Mouse (Mus musculus) macrophage (primary cell): ENCODE data around the gene Ppp2ca. TPM values are rescaled to one million over a fixed set of nuclear protein-coding genes. Genes with fewer than 3 reads are reported as not detected.
"Not testable (repeated sequence)": the region's sequence is repeated elsewhere in the genome, so short reads cannot be mapped to it uniquely, and the experiment has no call there.

Source experiments
- H3K27ac ChIP-seq: fragments of 350-480 bp; formaldehyde crosslinking; 2 replicates; pipeline ENCODE4 v1.9.0; 2021
- H3K36me3 ChIP-seq: fragments of 350-480 bp; formaldehyde crosslinking; 2 replicates; pipeline ENCODE4 v1.9.0; 2021; ENCODE audit errors: inconsistent target
- H3K4me3 ChIP-seq: fragments of 350-480 bp; formaldehyde crosslinking; 2 replicates; pipeline ENCODE4 v1.9.0; 2021; ENCODE audit errors: inconsistent target
- H3K79me2 ChIP-seq: fragments of 350-480 bp; formaldehyde crosslinking; 2 replicates; pipeline ENCODE4 v1.9.0; 2021; ENCODE audit errors: inconsistent target
- WGBS: methylation state at CpG from one replicate; pipeline ENCODE4 v1.1.7; 2026; ENCODE audit warnings: inconsistent platforms; ENCODE audit not compliant: missing documents; 5-methylcytosine and 5-hydroxymethylcytosine counted together
- polyA plus RNA-seq: library from polyadenylated mRNA; stranded (reverse); fragments of 250-400 nt; gene quantifications from 3 replicates; pipeline ENCODE4 v1.2.4, GENCODE M21; 2018; ENCODE audit warnings: inconsistent platforms

The Ppp2ca gene
- polyA plus RNA-seq, 1 experiment from 2014 or later, result 57.0 TPM

DNA sequence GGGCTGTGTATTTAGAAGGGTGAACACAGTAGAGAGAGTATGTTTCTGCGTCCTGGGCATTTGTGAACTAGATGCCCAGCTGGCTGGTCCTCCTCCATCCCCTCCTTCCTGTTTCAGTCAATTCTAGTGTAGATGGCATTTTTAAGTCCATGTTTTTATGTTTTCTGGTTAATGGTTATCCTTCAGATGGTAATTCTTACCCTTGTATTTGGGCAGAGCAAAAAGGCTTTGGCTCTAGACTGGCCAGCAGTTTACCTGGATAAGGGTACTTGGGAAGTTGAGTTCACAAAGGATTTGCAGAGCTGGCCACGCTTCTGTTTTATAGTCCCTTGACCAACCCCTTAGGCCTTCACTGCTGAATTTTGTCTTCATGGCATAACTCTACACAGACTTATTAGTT lies 7.6 kb downstream of the Ppp2ca start:
- H3K79me2 ChIP-seq, result peaks cover 100% of the 10 kb centered on the region
- no peak overlapping the region for H3K27ac ChIP-seq
- WGBS, result 87% methylated on average over 2 of the region's 2 CpGs
- no peak overlapping the region for H3K4me3 ChIP-seq
- no peaks in the 10 kb centered on the region for H3K36me3 ChIP-seq

DNA sequence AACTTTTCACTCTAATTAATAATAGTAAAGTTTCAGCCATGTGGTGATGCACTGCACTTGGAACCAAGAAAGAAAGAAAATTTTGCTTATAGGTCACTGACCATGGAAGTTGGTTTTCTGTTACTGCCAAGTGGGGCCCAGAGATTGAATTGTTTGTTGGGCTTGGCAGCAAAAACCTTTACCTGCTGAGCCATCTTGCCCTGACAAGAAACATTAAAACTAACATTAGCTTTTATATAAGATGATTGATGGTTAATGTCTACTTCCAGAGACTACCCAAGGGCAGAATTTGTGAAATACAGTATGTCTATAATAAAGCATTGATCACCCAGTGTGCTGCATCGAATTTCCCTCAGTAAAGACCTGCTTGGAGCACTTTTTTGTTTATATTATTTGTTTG lies 8.0 kb downstream of the Ppp2ca start:
- Histone ChIP-seq H3K36me3 (no peaks in the 10 kb centered on the region), H3K4me3 (no peak overlapping the region), H3K79me2 (peaks cover 100% of the 10 kb centered on the region), H3K27ac (no peak overlapping the region)
- 100% methylated on average over 1 of the region's 1 CpGs for WGBS

DNA sequence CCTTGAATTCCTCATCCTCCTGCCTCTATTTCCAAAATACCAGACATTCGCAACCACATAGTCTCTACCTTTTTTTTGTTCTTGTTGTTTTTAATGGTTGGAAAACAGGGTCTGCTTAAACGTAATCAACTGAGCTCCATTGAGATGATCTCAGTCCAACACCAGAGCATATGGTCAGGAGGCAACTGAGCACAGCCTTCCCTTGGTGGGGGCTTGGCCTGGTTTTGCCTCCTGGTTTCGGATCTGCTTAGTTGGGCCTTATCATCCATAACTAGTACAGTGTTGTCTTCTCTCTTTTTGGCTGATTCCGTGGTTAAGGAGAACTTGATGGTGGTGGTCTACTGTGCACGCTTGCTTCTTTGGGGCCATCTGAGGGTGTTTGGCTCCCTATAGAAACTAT lies 10.3 kb downstream of the Ppp2ca start:
- no peak overlapping the region for H3K4me3 ChIP-seq
- WGBS, result 95% methylated on average over 5 of the region's 5 CpGs
- peaks cover 100% of the 10 kb centered on the region for H3K79me2 ChIP-seq
- H3K27ac ChIP-seq, result no peak overlapping the region
- H3K36me3 ChIP-seq, result peaks cover 3% of the 10 kb centered on the region

DNA sequence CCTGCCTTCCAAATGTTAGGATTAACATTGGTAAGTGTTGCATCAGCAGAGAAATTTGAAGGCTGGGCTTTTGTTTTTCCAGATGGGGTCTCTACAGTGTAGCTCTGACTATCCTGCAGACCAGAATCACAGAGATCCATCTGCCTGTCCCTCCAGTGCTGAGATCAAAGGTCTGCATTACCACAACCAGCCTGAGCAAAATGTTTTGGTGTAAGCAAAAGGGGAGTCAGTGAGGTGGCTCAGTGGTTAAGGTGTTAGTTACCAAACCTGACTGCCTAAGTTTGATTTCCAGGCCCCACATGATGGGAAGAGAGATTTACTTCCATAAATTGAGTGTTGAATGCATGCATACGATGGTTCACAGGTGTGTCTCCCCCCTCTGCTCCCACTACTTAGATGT lies 10.9 kb downstream of the Ppp2ca start:
- peaks cover 9% of the 10 kb centered on the region for H3K36me3 ChIP-seq
- no peak overlapping the region for H3K4me3 ChIP-seq
- WGBS, result 78% methylated on average over 1 of the region's 1 CpGs
- H3K27ac ChIP-seq, result no peak overlapping the region
- peaks cover 100% of the 10 kb centered on the region for H3K79me2 ChIP-seq

DNA sequence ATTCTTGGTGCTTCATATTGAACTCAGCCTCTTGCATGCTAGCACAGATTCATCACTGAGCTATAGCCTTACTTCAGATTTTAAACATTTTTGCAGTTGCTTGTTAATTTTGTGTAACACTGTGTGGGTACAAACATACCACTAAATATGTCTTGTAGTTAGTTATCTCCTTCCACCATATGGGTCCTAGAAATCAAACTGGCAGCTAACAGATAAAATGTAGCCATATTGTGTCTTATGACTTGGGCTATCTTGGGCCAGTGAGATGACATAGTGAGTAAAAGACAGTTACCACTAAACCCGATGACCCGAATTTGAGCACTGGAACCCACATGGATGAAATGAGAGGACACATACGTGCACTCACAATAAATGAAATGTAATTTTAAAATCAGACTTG lies 17.0 kb downstream of the Ppp2ca start:
- 95% methylated on average over 3 of the region's 3 CpGs for WGBS
- Histone ChIP-seq H3K4me3 (no peak overlapping the region), H3K79me2 (peaks cover 95% of the 10 kb centered on the region), H3K36me3 (peaks cover 57% of the 10 kb centered on the region), H3K27ac (no peak overlapping the region)

DNA sequence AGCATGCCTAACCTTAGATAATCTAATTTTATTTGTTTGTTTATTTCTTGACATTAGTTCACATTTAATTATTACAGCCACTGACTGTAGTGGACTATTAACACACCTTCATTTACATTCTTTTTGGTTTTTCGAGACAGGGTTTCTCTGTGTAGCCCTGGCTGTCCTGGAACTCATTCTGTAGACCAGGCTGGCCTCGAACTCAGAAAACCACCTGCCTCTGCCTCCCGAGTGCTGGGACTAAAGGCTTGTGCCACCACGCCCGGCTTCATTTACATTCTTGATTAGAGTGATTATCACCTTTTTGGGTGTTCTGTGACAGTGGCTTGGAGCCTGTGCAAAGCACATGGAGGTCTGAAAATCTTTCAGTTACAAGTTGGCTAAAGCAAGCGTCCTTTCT lies 17.6 kb downstream of the Ppp2ca start:
- H3K4me3 ChIP-seq, H3K27ac ChIP-seq: not testable (repeated sequence)
- Histone ChIP-seq H3K36me3 (peaks cover 63% of the 10 kb centered on the region), H3K79me2 (peaks cover 89% of the 10 kb centered on the region)
- WGBS, result 93% methylated on average over 5 of the region's 6 CpGs

DNA sequence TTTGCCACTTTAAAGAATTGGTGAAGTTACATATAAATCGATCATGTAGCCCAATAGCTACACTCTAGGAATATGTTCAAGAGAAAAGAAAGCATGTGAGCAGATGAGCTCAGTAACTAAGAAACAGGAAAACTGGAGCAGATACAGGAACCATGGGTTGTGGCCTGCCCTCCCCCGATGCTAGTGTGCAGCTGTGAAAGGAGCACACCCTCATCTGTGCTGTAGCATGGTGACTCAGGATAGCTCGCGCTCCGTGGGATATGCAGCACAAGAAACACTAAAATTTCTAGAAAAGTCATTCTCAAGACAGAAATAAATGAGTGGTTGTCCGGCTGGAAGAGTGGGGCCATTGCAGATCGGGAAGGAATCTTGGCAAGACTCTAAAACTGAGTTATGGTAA lies 18.7 kb downstream of the Ppp2ca start:
- 80% methylated on average over 6 of the region's 7 CpGs for WGBS
- Histone ChIP-seq H3K4me3 (no peak overlapping the region), H3K79me2 (peaks cover 78% of the 10 kb centered on the region), H3K27ac (no peak overlapping the region), H3K36me3 (peaks cover 73% of the 10 kb centered on the region)

DNA sequence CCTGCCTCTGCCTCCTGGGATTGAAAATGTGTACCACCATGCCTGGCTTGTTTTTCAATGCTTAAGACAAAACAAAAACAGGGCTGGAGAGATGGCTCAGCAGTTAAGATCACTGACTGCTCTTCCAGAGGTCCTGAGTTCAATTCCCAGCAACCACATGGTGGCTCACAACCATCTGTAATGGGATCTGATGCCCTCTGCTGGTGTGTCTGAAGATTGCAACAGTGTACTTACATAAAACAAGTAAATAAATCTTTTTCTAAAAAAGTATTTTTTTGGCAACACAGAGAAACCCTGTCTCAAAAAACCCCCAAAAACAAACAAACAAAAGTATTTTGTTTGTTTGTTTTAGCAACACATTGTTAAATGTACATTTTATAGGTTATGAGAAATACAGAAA lies 21.9 kb downstream of the Ppp2ca start:
- H3K36me3 ChIP-seq, result peaks cover 78% of the 10 kb centered on the region
- H3K4me3 ChIP-seq, H3K27ac ChIP-seq: not testable (repeated sequence)
- H3K79me2 ChIP-seq, result peaks cover 46% of the 10 kb centered on the region

DNA sequence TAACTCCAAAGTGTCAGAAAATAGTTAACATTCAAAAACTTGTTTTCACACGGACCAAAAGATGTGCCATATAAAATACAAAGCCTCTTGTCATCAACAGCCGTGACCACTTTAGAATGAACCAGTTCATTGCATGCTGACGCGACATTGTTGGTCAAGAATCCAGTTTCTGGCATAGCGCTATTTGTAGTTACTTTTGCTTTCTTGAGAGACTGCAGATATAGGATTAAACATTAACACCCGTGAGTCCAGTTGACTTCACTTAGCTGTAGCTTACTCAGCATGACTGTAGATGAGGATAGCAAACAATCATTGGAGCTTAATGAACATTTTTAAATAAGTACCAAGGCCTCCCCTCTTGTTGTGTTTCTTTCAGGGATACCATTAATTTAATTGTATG lies 23.6 kb downstream of the Ppp2ca start:
- Histone ChIP-seq H3K36me3 (peaks cover 72% of the 10 kb centered on the region), H3K79me2 (peaks cover 30% of the 10 kb centered on the region), H3K4me3 (no peak overlapping the region), H3K27ac (no peak overlapping the region)
- 96% methylated on average over 6 of the region's 6 CpGs for WGBS

DNA sequence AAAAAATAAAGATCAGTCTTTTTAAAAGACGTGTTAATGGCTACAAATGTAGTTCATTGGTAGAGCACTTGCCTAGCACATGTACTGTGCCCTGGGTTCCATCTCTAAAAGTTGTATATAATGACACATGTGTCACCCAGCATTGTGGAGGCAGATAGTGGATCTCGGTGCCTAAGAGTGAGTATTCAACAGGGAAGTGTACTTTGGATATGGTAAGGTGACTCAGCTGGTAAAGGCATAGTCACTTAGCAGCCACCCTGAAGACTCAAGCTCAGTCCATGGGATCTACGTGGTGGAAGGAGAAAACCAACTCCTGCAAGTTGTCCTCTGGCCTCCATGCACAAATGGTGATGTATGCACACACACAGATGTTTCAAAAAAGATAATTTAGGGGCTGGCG lies 26.0 kb downstream of the Ppp2ca start:
- Histone ChIP-seq H3K36me3 (peaks cover 49% of the 10 kb centered on the region), H3K79me2 (peaks cover 6% of the 10 kb centered on the region; the same call in 1 of the 2 replicates)

DNA sequence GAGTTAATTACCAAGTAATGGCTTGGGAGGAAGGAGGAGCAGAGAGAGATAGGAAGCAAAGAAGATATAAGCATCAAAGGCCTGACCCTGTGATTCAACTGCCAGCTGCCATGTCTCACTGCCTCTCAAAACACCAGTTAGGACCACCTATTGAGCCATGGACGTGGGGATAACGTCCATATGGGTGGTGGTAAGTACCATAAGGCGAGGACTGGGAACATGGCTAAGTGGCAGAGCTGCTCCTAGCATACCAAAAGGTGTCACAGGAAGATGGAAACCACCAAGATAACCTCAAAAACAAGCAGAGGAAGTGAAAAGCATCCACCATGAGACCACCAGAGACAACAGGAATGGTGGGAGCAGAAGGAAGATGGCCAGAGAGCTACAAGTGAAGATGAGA lies 28.7 kb downstream of the Ppp2ca start:
- Histone ChIP-seq H3K36me3 (peaks cover 24% of the 10 kb centered on the region; the same call in 1 of the 2 replicates), H3K79me2 (no peaks in the 10 kb centered on the region), H3K27ac (no peak overlapping the region), H3K4me3 (no peak overlapping the region)
- 90% methylated on average over 3 of the region's 3 CpGs for WGBS

More for the DNA sequence above, 26.0 kb downstream of the Ppp2ca start:
- Histone ChIP-seq H3K27ac (no peak overlapping the region), H3K4me3 (no peak overlapping the region)
- 93% methylated on average over 4 of the region's 4 CpGs for WGBS

DNA sequence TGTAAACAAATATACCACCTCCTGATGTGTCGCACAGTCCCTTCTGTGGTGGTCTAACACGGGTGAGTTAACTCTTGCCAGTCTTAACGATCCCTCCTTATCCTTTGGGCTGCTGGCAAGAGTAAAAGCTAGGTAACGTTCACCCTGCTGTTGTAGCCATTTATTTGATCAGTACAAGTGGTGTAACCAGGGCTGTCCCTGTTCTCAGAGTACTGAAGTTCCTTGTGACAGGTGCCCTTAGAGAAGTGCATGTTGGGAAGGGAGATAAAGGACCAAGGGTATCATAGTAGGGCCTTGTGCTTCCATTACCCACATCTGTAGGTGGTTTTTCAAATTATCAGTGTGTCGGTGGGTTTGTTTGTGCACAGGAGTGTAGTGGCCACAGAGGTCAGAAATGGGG lies 29.3 kb downstream of the Ppp2ca start:
- H3K79me2 ChIP-seq, result no peaks in the 10 kb centered on the region
- H3K36me3 ChIP-seq, result peaks cover 18% of the 10 kb centered on the region; the same call in 1 of the 2 replicates
- no peak overlapping the region for H3K4me3 ChIP-seq
- WGBS, result 81% methylated on average over 5 of the region's 5 CpGs
- H3K27ac ChIP-seq, result no peak overlapping the region

DNA sequence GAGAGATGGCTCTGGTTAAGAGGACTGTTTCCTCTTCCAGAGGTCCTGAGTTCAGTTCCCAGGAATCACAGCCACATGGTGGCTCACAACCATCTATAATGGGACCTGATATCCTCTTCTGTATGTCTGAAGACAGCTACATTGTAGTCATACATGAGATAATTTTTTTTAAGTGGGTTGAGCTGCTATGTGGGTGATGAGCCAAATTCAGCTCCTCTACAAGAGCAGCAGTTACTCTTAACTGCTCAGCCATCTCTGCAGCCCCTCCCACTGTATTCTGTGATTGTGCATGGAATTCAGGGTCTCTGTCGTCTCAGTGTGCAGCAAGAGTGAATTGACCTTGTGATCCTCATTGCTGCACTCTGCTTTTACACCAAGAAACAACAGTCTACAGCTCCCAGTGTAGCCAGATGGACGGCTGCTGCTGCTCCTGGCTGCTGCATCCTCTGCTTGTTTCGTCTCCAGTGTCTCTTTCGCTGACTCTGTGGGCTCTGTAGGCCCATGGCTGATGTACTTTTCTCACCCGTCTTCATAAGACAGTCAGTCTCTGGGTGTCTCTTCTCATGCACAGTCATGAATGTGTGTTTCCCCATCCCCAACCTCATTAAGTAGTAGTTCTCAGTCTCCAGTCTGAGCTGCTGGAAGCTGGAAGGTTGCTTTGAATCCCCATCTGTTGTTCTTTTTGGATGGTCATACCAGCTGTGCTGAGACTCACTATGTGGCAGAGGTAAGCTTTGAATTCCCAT lies 30.0 kb downstream of the Ppp2ca start:
- H3K4me3 ChIP-seq, result no peak overlapping the region
- WGBS, result 85% methylated on average over 5 of the region's 5 CpGs
- H3K79me2 ChIP-seq, result no peaks in the 10 kb centered on the region
- no peak overlapping the region for H3K27ac ChIP-seq
- H3K36me3 ChIP-seq, result peaks cover 12% of the 10 kb centered on the region; the same call in 1 of the 2 replicates

DNA sequence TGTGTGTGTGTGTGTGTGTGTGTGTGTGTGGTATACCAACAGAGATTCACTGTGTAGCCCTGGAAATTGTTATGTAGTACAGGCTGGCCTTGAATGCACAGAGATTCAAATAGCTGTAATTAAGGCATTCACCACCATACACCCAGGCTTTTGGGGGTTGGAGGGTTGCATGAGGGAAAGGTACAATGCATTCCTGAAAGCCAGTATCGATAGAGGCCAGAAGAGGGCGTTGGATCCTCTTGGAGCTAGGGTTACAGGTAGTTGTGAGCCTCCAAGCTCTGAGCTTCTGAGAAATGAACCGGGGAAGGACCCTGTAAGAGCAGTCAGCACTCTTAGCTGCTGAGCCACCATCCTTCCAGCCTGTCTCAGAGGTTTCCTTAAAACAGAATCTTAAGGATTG lies 30.7 kb downstream of the Ppp2ca start:
- no peak overlapping the region for H3K4me3 ChIP-seq
- no peak overlapping the region for H3K27ac ChIP-seq
- peaks cover 11% of the 10 kb centered on the region; the same call in 1 of the 2 replicates for H3K36me3 ChIP-seq
- H3K79me2 ChIP-seq, result no peaks in the 10 kb centered on the region
- WGBS, result 47% methylated on average over 3 of the region's 3 CpGs

DNA sequence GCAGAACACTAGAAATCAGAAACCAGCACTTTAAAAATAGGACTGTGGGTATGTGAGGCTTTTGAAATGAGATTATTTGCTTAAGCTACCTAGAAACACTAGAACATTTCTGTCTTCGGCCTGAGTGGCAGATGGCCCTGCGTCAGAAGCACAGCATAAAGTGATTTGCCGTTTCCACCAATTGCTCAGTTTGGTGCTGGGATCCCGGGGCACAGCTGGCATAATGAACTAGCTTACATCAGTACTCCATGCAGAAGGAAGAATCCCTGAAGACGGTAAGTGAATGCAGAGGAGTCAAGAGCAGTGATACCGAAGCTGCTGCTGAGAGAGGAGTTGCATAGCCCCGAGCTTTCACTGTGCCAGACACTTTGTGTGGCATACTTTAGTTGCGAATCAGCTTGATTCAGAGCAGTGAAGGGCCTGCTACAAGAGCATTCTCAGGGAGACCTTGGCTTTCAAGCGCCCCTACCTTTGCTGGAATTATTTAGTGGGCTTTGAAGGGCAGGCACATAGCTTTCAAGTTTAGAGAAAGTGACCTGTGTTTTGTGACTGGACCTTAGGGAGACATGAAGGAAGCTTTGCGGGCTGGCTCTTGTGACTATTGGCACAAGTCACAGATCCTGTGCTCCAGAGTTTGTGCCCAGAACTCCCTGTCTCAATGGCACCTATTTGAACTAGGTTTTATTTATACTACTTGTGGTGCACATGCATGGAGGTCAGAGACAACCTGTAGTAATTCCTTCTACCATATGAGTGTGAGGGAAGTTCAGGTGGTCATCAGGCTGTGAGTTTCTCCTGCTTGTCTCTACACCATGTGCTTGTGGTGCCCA lies 31.4 kb downstream of the Ppp2ca start:
- whole genome bisulfite sequencing, result 82% methylated on average over 10 of the region's 10 CpGs
- H3K79me2 ChIP-seq, result no peaks in the 10 kb centered on the region
- no peak overlapping the region for H3K4me3 ChIP-seq
- peaks cover 4% of the 10 kb centered on the region; the same call in 1 of the 2 replicates for H3K36me3 ChIP-seq
- H3K27ac ChIP-seq, result no peak overlapping the region
